Mouse (Mus musculus): ENCODE measurements around the gene Nasp. TPM values are rescaled to one million over a fixed set of nuclear protein-coding genes. Genes with fewer than 3 reads are reported as not detected.

Nasp gene
- polyA plus RNA-seq, 1 experiment from 2014 or later, result 256 TPM

GRCm38 (mm10) chr4:116649411-116649810, 21.7 kb upstream of the Nasp start:
- H3K9ac ChIP-seq (ENCODE audit: low read length), result no peak overlapping the region
- H3K27me3 ChIP-seq (ENCODE audit: control insufficient read depth, insufficient read depth, low read length), result no peaks in the 10 kb centered on the region
- WGBS, result 97% methylated on average over 2 of the region's 2 CpGs
- H3K27ac ChIP-seq (ENCODE audit: low read depth, low read length), result no peak overlapping the region
- H3K9me3 ChIP-seq (ENCODE audit: control insufficient read depth, low read length), result no peaks in the 10 kb centered on the region
- peak overlapping the region; percentile 88 for H3K4me2 ChIP-seq (ENCODE audit: low read depth)
- ATAC-seq (ENCODE audit: insufficient read depth, low FRiP score, low TSS enrichment), result no peak
- DNase-seq (ENCODE audit: low spot score), result no peak
- H3K4me3 ChIP-seq (ENCODE audit: low read depth, low read length), result no peak overlapping the region
- H3K36me3 ChIP-seq (ENCODE audit: control insufficient read depth, insufficient read depth, low read length), result no peaks in the 10 kb centered on the region
- peaks cover 13% of the 10 kb centered on the region for H3K4me1 ChIP-seq (ENCODE audit: control insufficient read depth, insufficient read depth, low read length)

GRCm38 (mm10) chr4:116645624-116646023, 17.9 kb upstream of the Nasp start:
- no peak for ATAC-seq (ENCODE audit: insufficient read depth, low FRiP score, low TSS enrichment)
- peaks cover 12% of the 10 kb centered on the region for H3K36me3 ChIP-seq (ENCODE audit: control insufficient read depth, insufficient read depth, low read length)

GRCm38 (mm10) chr4:116644326-116644725, 16.6 kb upstream of the Nasp start:
- H3K9me3 ChIP-seq (ENCODE audit: control insufficient read depth, low read length), result no peaks in the 10 kb centered on the region
- H3K27ac ChIP-seq (ENCODE audit: low read depth, low read length), result no peak overlapping the region
- WGBS, result 70% methylated on average over 6 of the region's 6 CpGs
- H3K27me3 ChIP-seq (ENCODE audit: control insufficient read depth, insufficient read depth, low read length), result no peaks in the 10 kb centered on the region
- no peak overlapping the region for H3K4me3 ChIP-seq (ENCODE audit: low read depth, low read length)
- no peak overlapping the region for H3K4me2 ChIP-seq (ENCODE audit: low read depth)
- peaks cover 20% of the 10 kb centered on the region for H3K36me3 ChIP-seq (ENCODE audit: control insufficient read depth, insufficient read depth, low read length)
- H3K4me1 ChIP-seq (ENCODE audit: control insufficient read depth, insufficient read depth, low read length), result peaks cover 9% of the 10 kb centered on the region
- DNase-seq (ENCODE audit: low spot score), result no peak
- no peak overlapping the region for H3K9ac ChIP-seq (ENCODE audit: low read length)
- no peak for ATAC-seq (ENCODE audit: insufficient read depth, low FRiP score, low TSS enrichment)

More at GRCm38 (mm10) chr4:116645624-116646023, 17.9 kb upstream of the Nasp start:
- Histone ChIP-seq H3K4me3 (ENCODE audit: low read depth, low read length) (no peak overlapping the region), H3K9me3 (ENCODE audit: control insufficient read depth, low read length) (no peaks in the 10 kb centered on the region), H3K4me1 (ENCODE audit: control insufficient read depth, insufficient read depth, low read length) (peaks cover 13% of the 10 kb centered on the region), H3K9ac (ENCODE audit: low read length) (no peak overlapping the region), H3K4me2 (ENCODE audit: low read depth) (no peak overlapping the region), H3K27me3 (ENCODE audit: control insufficient read depth, insufficient read depth, low read length) (no peaks in the 10 kb centered on the region), H3K27ac (ENCODE audit: low read depth, low read length) (no peak overlapping the region)
- 91% methylated on average over 7 of the region's 7 CpGs for WGBS
- no peak for DNase-seq (ENCODE audit: low spot score)

GRCm38 (mm10) chr4:116642071-116642470, 14.3 kb upstream of the Nasp start:
- peaks cover 33% of the 10 kb centered on the region for H3K36me3 ChIP-seq (ENCODE audit: control insufficient read depth, insufficient read depth, low read length)
- no peaks in the 10 kb centered on the region for H3K9me3 ChIP-seq (ENCODE audit: control insufficient read depth, low read length)
- DNase-seq (ENCODE audit: low spot score) (no peak), ATAC-seq (ENCODE audit: insufficient read depth, low FRiP score, low TSS enrichment) (no peak)
- peaks cover 3% of the 10 kb centered on the region for H3K4me1 ChIP-seq (ENCODE audit: control insufficient read depth, insufficient read depth, low read length)
- 96% methylated on average over 1 of the region's 1 CpGs for WGBS
- no peak overlapping the region for H3K4me2 ChIP-seq (ENCODE audit: low read depth)
- H3K4me3 ChIP-seq (ENCODE audit: low read depth, low read length), result no peak overlapping the region
- no peak overlapping the region for H3K27ac ChIP-seq (ENCODE audit: low read depth, low read length)
- H3K9ac ChIP-seq (ENCODE audit: low read length), result no peak overlapping the region
- no peaks in the 10 kb centered on the region for H3K27me3 ChIP-seq (ENCODE audit: control insufficient read depth, insufficient read depth, low read length)

- Histone ChIP-seq H3K27me3 (ENCODE audit: control insufficient read depth, insufficient read depth, low read length) (no peaks in the 10 kb centered on the region), H3K36me3 (ENCODE audit: control insufficient read depth, insufficient read depth, low read length) (peaks cover 43% of the 10 kb centered on the region), H3K9me3 (ENCODE audit: control insufficient read depth, low read length) (no peaks in the 10 kb centered on the region), H3K27ac (ENCODE audit: low read depth, low read length) (no peak overlapping the region), H3K9ac (ENCODE audit: low read length) (no peak overlapping the region), H3K4me3 (ENCODE audit: low read depth, low read length) (no peak overlapping the region), H3K4me1 (ENCODE audit: control insufficient read depth, insufficient read depth, low read length) (no peaks in the 10 kb centered on the region), H3K4me2 (ENCODE audit: low read depth) (no peak overlapping the region)
- WGBS, result 95% methylated on average over 6 of the region's 6 CpGs
- ATAC-seq (ENCODE audit: insufficient read depth, low FRiP score, low TSS enrichment) (no peak), DNase-seq (ENCODE audit: low spot score) (no peak)
Measured at GRCm38 (mm10) chr4:116638821-116639220, 11.1 kb upstream of the Nasp start.

DNA sequence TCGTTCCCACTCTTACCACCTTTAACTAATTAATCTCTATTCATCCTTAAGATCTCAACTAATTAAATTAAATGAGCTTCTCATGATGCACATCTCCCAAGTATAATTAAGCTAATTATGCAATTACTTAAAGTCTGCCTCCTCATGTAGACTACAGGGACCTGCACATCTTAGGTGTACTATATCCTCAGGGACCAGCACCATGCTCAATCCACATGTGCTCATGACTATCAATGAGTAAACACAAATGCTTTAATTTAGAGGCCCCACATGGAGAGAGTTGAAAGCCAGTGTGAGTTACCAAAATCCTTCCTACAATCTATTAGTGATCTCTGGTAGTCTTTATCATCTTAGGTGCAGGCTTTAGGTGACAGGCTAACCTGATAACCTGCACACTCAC, 7.5 kb upstream of the Nasp start:
- Histone ChIP-seq H3K27ac (ENCODE audit: low read depth, low read length) (no peak overlapping the region), H3K4me1 (ENCODE audit: control insufficient read depth, insufficient read depth, low read length) (no peaks in the 10 kb centered on the region), H3K4me2 (ENCODE audit: low read depth) (no peak overlapping the region), H3K36me3 (ENCODE audit: control insufficient read depth, insufficient read depth, low read length) (peaks cover 27% of the 10 kb centered on the region), H3K9me3 (ENCODE audit: control insufficient read depth, low read length) (no peaks in the 10 kb centered on the region), H3K4me3 (ENCODE audit: low read depth, low read length) (no peak overlapping the region), H3K9ac (ENCODE audit: low read length) (no peak overlapping the region), H3K27me3 (ENCODE audit: control insufficient read depth, insufficient read depth, low read length) (no peaks in the 10 kb centered on the region)
- ATAC-seq (ENCODE audit: insufficient read depth, low FRiP score, low TSS enrichment) (no peak), DNase-seq (ENCODE audit: low spot score) (no peak)
- WGBS, result 98% methylated on average over 1 of the region's 1 CpGs

DNA sequence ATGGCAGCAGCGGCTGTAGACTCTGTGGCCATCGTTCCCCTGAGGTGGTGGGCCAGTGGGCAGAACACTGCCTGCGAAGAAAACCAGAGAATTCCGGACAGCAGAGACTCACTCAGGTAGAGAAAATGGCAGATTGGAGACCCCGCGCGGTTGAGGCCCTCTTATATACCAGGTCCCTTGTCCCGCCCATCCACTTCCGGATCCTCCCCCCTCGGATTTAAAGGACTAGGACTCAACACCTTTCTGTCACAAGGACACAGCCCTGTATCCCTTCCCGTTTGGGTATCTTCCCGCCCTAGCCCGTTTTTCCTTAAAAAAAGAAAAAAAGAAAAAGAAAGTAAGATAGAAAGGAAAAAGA, 403 bp downstream of the Nasp start:
- peak overlapping the region; percentile 97 for H3K9ac ChIP-seq (ENCODE audit: low read length)
- H3K4me3 ChIP-seq (ENCODE audit: low read depth, low read length), result peak overlapping the region; percentile 95
- DNase-seq (ENCODE audit: low spot score), result peak; percentile 92
- peaks cover 2% of the 10 kb centered on the region for H3K36me3 ChIP-seq (ENCODE audit: control insufficient read depth, insufficient read depth, low read length)
- peak overlapping the region; percentile 84 for H3K27ac ChIP-seq (ENCODE audit: low read depth, low read length)
- ATAC-seq (ENCODE audit: insufficient read depth, low FRiP score, low TSS enrichment), result peak; percentile 94
- peaks cover 5% of the 10 kb centered on the region; the same call in 1 of the 2 replicates for H3K4me1 ChIP-seq (ENCODE audit: control insufficient read depth, insufficient read depth, low read length)
- H3K9me3 ChIP-seq (ENCODE audit: control insufficient read depth, low read length), result no peaks in the 10 kb centered on the region
- peak overlapping the region; percentile 36 for H3K4me2 ChIP-seq (ENCODE audit: low read depth)
- no peaks in the 10 kb centered on the region for H3K27me3 ChIP-seq (ENCODE audit: control insufficient read depth, insufficient read depth, low read length)
- 0% methylated on average over 13 of the region's 13 CpGs for WGBS

- DNase-seq (ENCODE audit: low spot score), result peak; percentile 95
- WGBS, result under 1% methylated on average over 50 of the region's 53 CpGs
- ATAC-seq (ENCODE audit: insufficient read depth, low FRiP score, low TSS enrichment), result peak; percentile 82
- Histone ChIP-seq H3K4me3 (ENCODE audit: low read depth, low read length) (peak overlapping the region; percentile 95), H3K4me2 (ENCODE audit: low read depth) (peak overlapping the region; percentile 58), H3K27ac (ENCODE audit: low read depth, low read length) (peak overlapping the region; percentile 84), H3K9me3 (ENCODE audit: control insufficient read depth, low read length) (no peaks in the 10 kb centered on the region), H3K9ac (ENCODE audit: low read length) (peak overlapping the region; percentile 97), H3K4me1 (ENCODE audit: control insufficient read depth, insufficient read depth, low read length) (peaks cover 5% of the 10 kb centered on the region; the same call in 1 of the 2 replicates), H3K36me3 (ENCODE audit: control insufficient read depth, insufficient read depth, low read length) (peaks cover 2% of the 10 kb centered on the region), H3K27me3 (ENCODE audit: control insufficient read depth, insufficient read depth, low read length) (no peaks in the 10 kb centered on the region)
Measured at GRCm38 (mm10) chr4:116626658-116627358, 933 bp downstream of the Nasp start.

DNA sequence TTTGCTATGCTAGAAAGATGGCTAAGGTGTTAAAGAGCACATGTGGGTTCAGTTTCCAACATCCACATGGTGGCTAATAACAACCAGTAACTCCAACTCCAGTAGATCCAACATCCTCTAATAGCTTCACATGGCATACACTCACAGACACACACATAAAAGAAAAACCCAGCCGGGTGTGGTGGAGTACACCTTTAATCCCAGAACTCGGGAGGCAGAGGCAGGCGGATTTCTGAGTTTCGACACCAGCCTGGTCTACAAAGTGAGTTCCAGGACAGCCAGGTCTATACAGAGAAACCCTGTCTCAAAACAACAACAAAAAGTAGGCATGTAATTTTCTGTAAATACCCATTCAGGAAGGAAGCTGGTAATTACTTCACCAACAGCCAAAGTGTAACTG, 2.9 kb downstream of the Nasp start:
- H3K4me3 ChIP-seq (ENCODE audit: low read depth, low read length), result no peak overlapping the region
- 0 out of 2 replicates have a peak overlapping the region, but pooled peaks have one; percentile 16 for H3K4me2 ChIP-seq (ENCODE audit: low read depth)
- no peaks in the 10 kb centered on the region for H3K9me3 ChIP-seq (ENCODE audit: control insufficient read depth, low read length)
- no peak overlapping the region for H3K9ac ChIP-seq (ENCODE audit: low read length)
- no peak for ATAC-seq (ENCODE audit: insufficient read depth, low FRiP score, low TSS enrichment)
- peaks cover 5% of the 10 kb centered on the region; the same call in 1 of the 2 replicates for H3K4me1 ChIP-seq (ENCODE audit: control insufficient read depth, insufficient read depth, low read length)
- WGBS, result 93% methylated on average over 4 of the region's 4 CpGs
- no peaks in the 10 kb centered on the region for H3K27me3 ChIP-seq (ENCODE audit: control insufficient read depth, insufficient read depth, low read length)
- no peak for DNase-seq (ENCODE audit: low spot score)
- H3K27ac ChIP-seq (ENCODE audit: low read depth, low read length), result no peak overlapping the region
- H3K36me3 ChIP-seq (ENCODE audit: control insufficient read depth, insufficient read depth, low read length), result peaks cover 7% of the 10 kb centered on the region
